Mouse (Mus musculus) small intestine, adult 2 months (tissue): Measurements from ENCODE around the gene Gpx3.

Experiments used
- CTCF ChIP-seq: fragments of 200-500 bp; IDR thresholded peaks from 2 replicates; pipeline ENCODE4 v1.5.1; 2012; ENCODE audit warnings: low read depth, mild to moderate bottlenecking, control low read depth, inconsistent platforms, low read length, moderate library complexity, mixed read lengths; ENCODE audit not compliant: insufficient replicate concordance, insufficient read length; ENCODE audit errors: extremely low read depth
- POLR2A ChIP-seq: fragments of 200-500 bp; IDR thresholded peaks from 2 replicates; pipeline ENCODE4 v1.6.1; 2012; ENCODE audit warnings: low read depth, mild to moderate bottlenecking, control low read depth, inconsistent platforms, low read length, moderate library complexity

- no peak for TF ChIP-seq CTCF
- TF ChIP-seq POLR2A: no peak
Measured at GRCm38 (mm10) chr11:54934198-54934597, 31.9 kb downstream of the Gpx3 start.
